Mouse (Mus musculus) midbrain, embryonic 11.5 days (tissue): ENCODE data around the gene Dmbt1. TPM values are rescaled to one million over a fixed set of nuclear protein-coding genes. Genes with fewer than 3 reads are reported as not detected.
"Not testable (repeated sequence)": the region's sequence is repeated elsewhere in the genome, so short reads cannot be mapped to it uniquely, and the experiment has no call there.

Experiments used
- ATAC-seq: fragments of 200-750 bp; cut with Nextera tagmentation; 2 replicates; pipeline ENCODE4 v1.8.0; 2017; ENCODE audit warnings: moderate TSS enrichment, moderate library complexity; ENCODE audit not compliant: low FRiP score
- DNase-seq: peaks from one replicate; pipeline ENCODE4 v3.0.0; 2015; ENCODE audit warnings: low spot score; ENCODE audit errors: missing footprints
- H3K27ac ChIP-seq: fragments of 300-500 bp; sonication (generic); 2 replicates; pipeline ENCODE4 v1.5.1; 2014; ENCODE audit warnings: low read depth, low read length
- H3K27me3 ChIP-seq: fragments of 300-500 bp; sonication (generic); 2 replicates; pipeline ENCODE4 v1.6.1; 2014; ENCODE audit warnings: mild to moderate bottlenecking, low read length, moderate library complexity, mixed read lengths; ENCODE audit not compliant: control insufficient read depth, insufficient read depth
- H3K36me3 ChIP-seq: fragments of 300-500 bp; sonication (generic); 2 replicates; pipeline ENCODE4 v1.6.1; 2014; ENCODE audit warnings: mild to moderate bottlenecking, low read length, moderate library complexity, mixed read lengths; ENCODE audit not compliant: control insufficient read depth, insufficient read depth
- H3K4me1 ChIP-seq: fragments of 300-500 bp; sonication (generic); 2 replicates; pipeline ENCODE4 v1.6.1; 2014; ENCODE audit warnings: low read length; ENCODE audit not compliant: control insufficient read depth, insufficient read depth
- H3K4me2 ChIP-seq: fragments of 300-500 bp; sonication (generic); 2 replicates; pipeline ENCODE4 v1.6.1; 2014; ENCODE audit warnings: mild to moderate bottlenecking, moderate library complexity
- H3K4me3 ChIP-seq: fragments of 300-500 bp; sonication (generic); 2 replicates; pipeline ENCODE4 v1.5.1; 2014; ENCODE audit warnings: low read depth, low read length
- H3K9ac ChIP-seq: fragments of 300-500 bp; sonication (generic); 2 replicates; pipeline ENCODE4 v1.6.1; 2014; ENCODE audit warnings: low read length
- H3K9me3 ChIP-seq: fragments of 300-500 bp; sonication (generic); 2 replicates; pipeline ENCODE4 v1.6.1; 2016; ENCODE audit warnings: low read length; ENCODE audit not compliant: control insufficient read depth
- WGBS: fragments of 180-500 bp; shearing (Covaris S2); extraction: QIAGEN DNeasy Blood & Tissue Kit; methylation state at CpG from one replicate; pipeline ENCODE4 v1.1.7; 2014; 5-methylcytosine and 5-hydroxymethylcytosine counted together
- polyA plus RNA-seq: library from polyadenylated mRNA; unstranded; fragments of >200 nt; fragmentation: Nextera tagmentation; extraction: Ambion mirVana; gene quantifications from 2 replicates; pipeline ENCODE4 v1.2.1, GENCODE M21; 2014

Dmbt1 gene
- polyA plus RNA-seq, 1 experiment from 2014 or later = not detected

- Histone ChIP-seq H3K27ac (no peak overlapping the region), H3K4me3 (no peak overlapping the region), H3K36me3 (no peaks in the 10 kb centered on the region), H3K9me3 (no peaks in the 10 kb centered on the region), H3K4me1 (no peaks in the 10 kb centered on the region), H3K4me2 (no peak overlapping the region), H3K9ac (no peak overlapping the region), H3K27me3 (no peaks in the 10 kb centered on the region)
- no peak for ATAC-seq
- no peak for DNase-seq
- WGBS = 86% methylated on average over 2 of the region's 2 CpGs
Observed at GRCm38 (mm10) chr7:131062541-131062940, 30.7 kb downstream of the Dmbt1 start.

- not testable (repeated sequence) for H3K4me2 ChIP-seq, H3K27ac ChIP-seq, H3K9me3 ChIP-seq, ATAC-seq, H3K27me3 ChIP-seq, H3K4me1 ChIP-seq, H3K9ac ChIP-seq, H3K36me3 ChIP-seq, H3K4me3 ChIP-seq
- 4% methylated on average over 1 of the region's 1 CpGs for WGBS
- DNase-seq = peak; percentile 86
Observed at GRCm38 (mm10) chr7:131068191-131068590, 36.3 kb downstream of the Dmbt1 start.

GRCm38 (mm10) chr7:131073476-131073875, 41.6 kb downstream of the Dmbt1 start:
- not testable (repeated sequence) for H3K4me2 ChIP-seq, DNase-seq, H3K9ac ChIP-seq, H3K27me3 ChIP-seq, H3K27ac ChIP-seq, H3K4me1 ChIP-seq, H3K4me3 ChIP-seq, H3K36me3 ChIP-seq, H3K9me3 ChIP-seq, ATAC-seq
- WGBS = 92% methylated on average over 3 of the region's 3 CpGs

- H3K9ac ChIP-seq, ATAC-seq, H3K4me1 ChIP-seq, H3K4me3 ChIP-seq, H3K4me2 ChIP-seq, H3K27ac ChIP-seq, H3K36me3 ChIP-seq, H3K9me3 ChIP-seq, DNase-seq, H3K27me3 ChIP-seq: not testable (repeated sequence)
- 73% methylated on average over 6 of the region's 6 CpGs for WGBS
Observed at GRCm38 (mm10) chr7:131074098-131074497, 42.2 kb downstream of the Dmbt1 start.

DNA sequence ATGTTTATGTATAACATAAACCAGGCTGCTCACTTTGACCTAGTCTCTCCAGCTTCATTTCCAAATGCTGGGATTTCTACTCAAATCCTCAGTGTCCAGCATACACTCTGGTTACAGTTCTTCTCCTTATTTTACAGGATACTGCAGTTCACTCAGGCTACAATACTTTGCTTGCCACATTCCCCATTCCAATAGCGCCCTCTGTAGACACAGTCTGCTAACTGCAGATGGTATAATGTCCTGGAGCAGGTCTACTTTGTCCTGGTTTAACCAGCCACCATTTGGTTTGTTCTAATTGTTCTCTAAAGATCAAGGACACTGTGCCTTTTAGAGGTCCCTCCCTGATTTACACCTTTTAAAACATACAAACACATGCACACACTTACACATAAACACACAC, 44.1 kb downstream of the Dmbt1 start:
- H3K4me2 ChIP-seq = no peak overlapping the region
- no peak overlapping the region for H3K27ac ChIP-seq
- H3K4me3 ChIP-seq = no peak overlapping the region
- H3K4me1 ChIP-seq = no peaks in the 10 kb centered on the region
- WGBS = 0% methylated on average over 1 of the region's 1 CpGs
- no peaks in the 10 kb centered on the region for H3K9me3 ChIP-seq
- H3K36me3 ChIP-seq = no peaks in the 10 kb centered on the region
- ATAC-seq = no peak
- no peak for DNase-seq
- H3K27me3 ChIP-seq = no peaks in the 10 kb centered on the region
- H3K9ac ChIP-seq = no peak overlapping the region

GRCm38 (mm10) chr7:131082403-131082802, 50.5 kb downstream of the Dmbt1 start:
- not testable (repeated sequence) for DNase-seq, H3K4me2 ChIP-seq, H3K27ac ChIP-seq, ATAC-seq, H3K9me3 ChIP-seq, H3K4me3 ChIP-seq, H3K36me3 ChIP-seq, H3K27me3 ChIP-seq, H3K9ac ChIP-seq, H3K4me1 ChIP-seq
- 84% methylated on average over 9 of the region's 9 CpGs for WGBS

GRCm38 (mm10) chr7:131112486-131112885, 80.6 kb downstream of the Dmbt1 start:
- Histone ChIP-seq H3K27me3 (no peaks in the 10 kb centered on the region), H3K4me2 (no peak overlapping the region), H3K36me3 (no peaks in the 10 kb centered on the region), H3K4me1 (no peaks in the 10 kb centered on the region), H3K9me3 (no peaks in the 10 kb centered on the region), H3K9ac (no peak overlapping the region), H3K4me3 (no peak overlapping the region), H3K27ac (no peak overlapping the region)
- ATAC-seq (no peak), DNase-seq (peak; percentile 95)
- WGBS = 29% methylated on average over 3 of the region's 3 CpGs

DNA sequence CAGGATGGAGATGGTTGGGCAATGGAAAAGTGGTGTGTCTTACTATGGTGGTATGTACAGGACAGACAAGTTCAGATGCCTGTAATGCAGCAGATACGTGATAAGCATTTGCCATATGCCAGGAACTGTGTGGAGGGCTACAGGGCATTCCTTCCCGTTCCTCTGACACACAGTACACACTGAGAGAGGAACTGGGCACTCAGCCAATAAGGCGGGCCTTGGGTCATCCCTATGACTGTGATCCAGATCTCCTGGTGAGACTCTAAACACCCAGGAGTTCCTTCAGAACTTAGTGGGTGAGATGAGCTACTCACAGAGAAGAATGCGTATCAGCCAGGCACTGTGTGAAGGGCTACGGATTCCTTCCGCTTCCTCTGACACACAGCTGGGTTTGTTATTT, 81.8 kb downstream of the Dmbt1 start:
- Histone ChIP-seq H3K36me3 (no peaks in the 10 kb centered on the region), H3K9ac (no peak overlapping the region), H3K4me2 (no peak overlapping the region), H3K4me3 (no peak overlapping the region), H3K27me3 (no peaks in the 10 kb centered on the region), H3K27ac (no peak overlapping the region), H3K9me3 (no peaks in the 10 kb centered on the region), H3K4me1 (no peaks in the 10 kb centered on the region)
- ATAC-seq = no peak
- WGBS = 82% methylated on average over 6 of the region's 6 CpGs
- no peak for DNase-seq

DNA sequence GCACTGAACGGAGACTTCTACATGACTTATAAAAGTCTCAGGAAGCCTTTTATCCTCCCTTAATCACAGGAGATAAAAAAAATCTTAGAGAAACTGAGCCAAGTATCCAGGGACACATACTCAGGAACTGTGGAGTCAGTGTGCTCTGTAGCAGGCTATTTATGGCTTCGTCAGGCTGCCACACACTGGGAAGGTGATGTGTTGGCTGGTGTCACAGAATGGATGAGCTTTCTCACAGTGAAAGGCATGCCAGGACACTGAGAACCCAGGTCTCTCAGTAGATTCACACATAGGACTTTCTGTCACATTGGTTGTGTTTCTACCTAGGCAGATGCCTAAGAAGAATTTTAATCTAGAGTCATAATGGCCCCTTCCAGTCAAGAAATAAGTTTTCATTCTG, 82.6 kb downstream of the Dmbt1 start:
- no peak for DNase-seq
- no peak for ATAC-seq
- Histone ChIP-seq H3K36me3 (no peaks in the 10 kb centered on the region), H3K27me3 (no peaks in the 10 kb centered on the region), H3K9ac (no peak overlapping the region), H3K4me2 (no peak overlapping the region), H3K9me3 (no peaks in the 10 kb centered on the region), H3K27ac (no peak overlapping the region), H3K4me3 (no peak overlapping the region), H3K4me1 (no peaks in the 10 kb centered on the region)
- WGBS = 89% methylated on average over 2 of the region's 2 CpGs
